Mouse (Mus musculus) stomach, embryonic 16.5 days (tissue): Measurements from ENCODE around the gene Vav3. TPM values are rescaled to one million over a fixed set of nuclear protein-coding genes. Genes with fewer than 3 reads are reported as not detected.

Experiments
- ATAC-seq: fragments of 200-750 bp; cut with Nextera tagmentation; 2 replicates; pipeline ENCODE4 v1.8.0; 2017; ENCODE audit warnings: moderate number of reproducible peaks, moderate TSS enrichment; ENCODE audit not compliant: insufficient read depth, low FRiP score
- H3K27ac ChIP-seq: fragments of 300-500 bp; sonication (generic); 2 replicates; pipeline ENCODE4 v1.5.1; 2014; ENCODE audit warnings: low read length
- H3K27me3 ChIP-seq: fragments of 300-500 bp; sonication (generic); 2 replicates; pipeline ENCODE4 v1.6.1; 2014; ENCODE audit warnings: low read length, control low read depth, mixed read lengths; ENCODE audit not compliant: control insufficient read depth, insufficient read depth
- H3K36me3 ChIP-seq: fragments of 300-500 bp; sonication (generic); 2 replicates; pipeline ENCODE4 v1.6.1; 2014; ENCODE audit warnings: low read length; ENCODE audit not compliant: control insufficient read depth, insufficient read depth
- H3K4me1 ChIP-seq: fragments of 300-500 bp; sonication (generic); 2 replicates; pipeline ENCODE4 v1.6.1; 2014; ENCODE audit warnings: low read length, control low read depth, mixed read lengths; ENCODE audit not compliant: control insufficient read depth, insufficient read depth
- H3K4me2 ChIP-seq: fragments of 300-500 bp; sonication (generic); 2 replicates; pipeline ENCODE4 v1.6.1; 2014; ENCODE audit warnings: low read depth, low read length, mixed read lengths
- H3K4me3 ChIP-seq: fragments of 300-500 bp; sonication (generic); replicated peaks from 2 replicates; pipeline ENCODE4 v1.5.1; 2014; ENCODE audit warnings: mild to moderate bottlenecking, low read length
- H3K9ac ChIP-seq: fragments of 300-500 bp; sonication (generic); 2 replicates; pipeline ENCODE4 v1.6.1; 2014; ENCODE audit warnings: low read length
- H3K9me3 ChIP-seq: fragments of 300-500 bp; sonication (generic); replicated peaks from 2 replicates; pipeline ENCODE4 v1.6.1; 2016; ENCODE audit warnings: low read length, control low read depth; ENCODE audit not compliant: control insufficient read depth
- WGBS: fragments of 180-500 bp; shearing (Covaris S2); extraction: QIAGEN DNeasy Blood & Tissue Kit; methylation state at CpG from one replicate; pipeline ENCODE4 v1.1.7; 2014; 5-methylcytosine and 5-hydroxymethylcytosine counted together
- polyA plus RNA-seq: library from polyadenylated mRNA; unstranded; fragments of >200 nt; fragmentation: Nextera tagmentation; extraction: Ambion mirVana; gene quantifications from 2 replicates; pipeline ENCODE4 v1.2.1, GENCODE M21; 2015

Gene Vav3
- polyA plus RNA-seq, 1 experiment from 2014 or later: 20.5 TPM

DNA sequence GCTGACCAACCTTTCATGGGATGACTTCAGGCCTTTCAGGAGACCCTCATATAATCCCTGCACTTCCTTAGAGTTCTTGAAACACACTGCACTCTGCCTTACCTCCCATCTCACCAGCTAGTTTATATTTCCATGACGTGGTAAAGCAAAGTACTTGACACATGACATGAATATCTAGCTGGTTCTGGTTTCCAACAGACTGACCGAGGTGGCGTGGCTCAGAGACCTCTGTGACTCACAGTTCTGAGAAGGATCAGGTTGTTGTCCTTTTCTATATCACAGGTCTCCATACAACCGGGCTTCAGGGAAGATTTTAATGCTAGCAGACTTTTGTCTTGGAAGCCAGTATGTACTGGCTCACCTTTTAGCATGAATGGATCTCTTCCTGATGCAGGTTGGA lies 221.8 kb downstream of the Vav3 start:
- H3K9ac ChIP-seq: no peak overlapping the region
- no peak overlapping the region for H3K27ac ChIP-seq
- no peaks in the 10 kb centered on the region for H3K36me3 ChIP-seq
- 79% methylated on average over 4 of the region's 4 CpGs for WGBS
- no peak overlapping the region for H3K4me2 ChIP-seq
- peaks cover 2% of the 10 kb centered on the region; the same call in 1 of the 2 replicates for H3K4me1 ChIP-seq
- H3K27me3 ChIP-seq: no peaks in the 10 kb centered on the region
- no peak overlapping the region for H3K4me3 ChIP-seq
- no peak for ATAC-seq
- no peaks in the 10 kb centered on the region for H3K9me3 ChIP-seq

DNA sequence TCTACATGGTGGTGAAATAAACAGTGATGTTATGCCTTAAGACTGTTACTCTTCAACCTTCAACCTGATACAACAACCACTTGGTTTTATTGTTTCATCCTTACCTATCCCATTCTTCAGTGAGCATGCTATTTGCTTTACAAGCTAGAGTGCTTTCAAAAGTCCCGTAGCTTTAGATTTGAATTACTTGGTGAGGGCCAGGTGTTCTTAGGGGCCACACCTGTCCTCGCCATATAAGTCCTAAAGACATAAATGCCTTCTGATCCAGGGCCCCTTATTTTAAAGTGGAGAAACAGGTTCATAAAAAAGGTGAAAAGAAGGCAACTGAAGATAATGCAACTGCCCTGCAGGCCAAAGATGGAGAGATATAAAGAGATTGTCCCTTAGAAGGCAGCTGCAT lies 224.0 kb downstream of the Vav3 start:
- Histone ChIP-seq H3K4me1 (peaks cover 11% of the 10 kb centered on the region; the same call in 1 of the 2 replicates), H3K9me3 (no peaks in the 10 kb centered on the region), H3K4me3 (no peak overlapping the region), H3K4me2 (no peak overlapping the region), H3K27ac (no peak overlapping the region), H3K36me3 (no peaks in the 10 kb centered on the region), H3K27me3 (no peaks in the 10 kb centered on the region), H3K9ac (no peak overlapping the region)
- ATAC-seq: no peak
- WGBS: 75% methylated on average over 2 of the region's 2 CpGs

DNA sequence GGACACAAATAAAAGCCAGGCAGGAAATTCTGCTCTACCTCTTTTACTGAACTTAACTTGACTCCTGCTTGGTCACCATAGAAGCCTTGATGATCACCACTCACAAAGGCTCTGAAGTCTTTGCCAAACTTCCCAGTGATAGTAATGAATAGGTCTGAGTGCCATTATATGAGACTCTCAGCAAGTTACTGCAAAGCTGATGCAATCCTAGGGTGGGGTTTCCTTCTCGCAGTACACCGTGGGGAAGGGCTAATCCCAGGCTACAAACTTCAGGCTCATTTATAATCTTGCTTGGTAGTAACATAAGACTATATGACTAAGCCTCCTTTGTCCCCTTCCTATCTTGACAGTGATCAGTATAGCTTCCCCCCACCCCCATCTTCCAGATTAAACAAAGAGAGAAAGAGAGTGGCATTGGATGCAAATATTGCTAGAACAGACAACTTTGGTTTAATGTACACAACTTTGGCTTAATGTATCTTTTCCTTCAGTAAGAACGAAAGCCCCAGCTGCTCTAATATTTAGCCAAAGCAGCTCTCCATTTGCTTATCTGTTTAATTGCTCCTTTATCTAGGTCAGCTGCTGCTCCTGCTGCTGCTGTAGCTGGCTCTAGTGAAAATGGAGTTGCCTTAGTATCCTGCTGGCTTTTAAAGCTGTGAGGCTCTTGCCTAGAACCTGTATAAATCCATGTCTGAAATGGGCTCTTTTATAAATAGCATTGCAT lies 228.3 kb downstream of the Vav3 start:
- Histone ChIP-seq H3K9me3 (no peaks in the 10 kb centered on the region), H3K4me3 (no peak overlapping the region), H3K27me3 (no peaks in the 10 kb centered on the region), H3K27ac (peak overlapping the region; percentile 67), H3K4me1 (peaks cover 15% of the 10 kb centered on the region), H3K36me3 (no peaks in the 10 kb centered on the region), H3K9ac (no peak overlapping the region), H3K4me2 (no peak overlapping the region)
- ATAC-seq: peak; percentile 80; the same call in 1 of the 2 replicates
- WGBS: 7% methylated on average over 3 of the region's 3 CpGs

DNA sequence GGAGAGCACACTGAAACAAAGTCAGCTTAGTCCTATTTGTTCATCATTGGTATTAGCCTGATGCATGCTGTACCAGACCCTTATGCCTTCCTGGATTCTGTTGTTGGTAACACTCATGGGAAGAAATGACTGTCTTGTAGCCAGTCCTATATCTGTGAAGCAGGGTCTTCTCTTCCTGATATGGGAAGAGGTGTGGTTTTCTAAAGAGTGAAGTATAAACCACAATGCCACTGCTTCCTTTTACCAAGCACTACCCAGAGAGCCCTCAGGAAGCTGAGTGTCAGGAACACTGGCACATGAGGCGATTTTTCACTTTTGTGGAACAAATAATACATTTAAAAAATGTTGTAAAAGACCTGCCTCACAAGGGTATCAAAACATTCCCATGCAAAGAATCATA lies 231.0 kb downstream of the Vav3 start:
- no peak overlapping the region for H3K9ac ChIP-seq
- H3K27me3 ChIP-seq: no peaks in the 10 kb centered on the region
- peaks cover 15% of the 10 kb centered on the region for H3K4me1 ChIP-seq
- H3K36me3 ChIP-seq: no peaks in the 10 kb centered on the region
- no peak overlapping the region for H3K4me2 ChIP-seq
- H3K9me3 ChIP-seq: no peaks in the 10 kb centered on the region
- ATAC-seq: no peak
- H3K27ac ChIP-seq: no peak overlapping the region
- 73% methylated on average over 1 of the region's 1 CpGs for WGBS
- no peak overlapping the region for H3K4me3 ChIP-seq

DNA sequence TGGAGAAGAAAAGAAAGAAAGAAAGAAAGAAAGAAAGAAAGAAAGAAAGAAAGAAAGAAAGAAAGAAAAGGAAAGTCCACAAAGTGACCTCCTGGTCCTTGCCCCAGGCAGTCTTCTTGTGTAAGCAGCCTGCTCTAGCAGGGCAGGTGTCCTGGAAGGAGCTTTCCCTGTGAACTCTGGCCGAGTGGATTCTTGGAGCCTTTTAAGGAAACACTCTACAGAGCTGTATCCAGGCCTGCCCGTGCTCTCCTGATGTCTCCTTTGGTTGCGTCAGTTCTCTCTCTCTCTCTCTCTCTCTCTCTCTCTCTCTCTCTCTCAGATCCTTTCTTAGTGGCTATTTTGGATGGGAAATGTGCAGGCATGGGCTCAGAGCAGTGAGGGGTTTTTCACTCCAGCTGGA lies 232.4 kb downstream of the Vav3 start:
- no peaks in the 10 kb centered on the region for H3K9me3 ChIP-seq
- H3K36me3 ChIP-seq: no peaks in the 10 kb centered on the region
- H3K4me3 ChIP-seq: no peak overlapping the region
- ATAC-seq: peak; percentile 61; the same call in 1 of the 2 replicates
- H3K27ac ChIP-seq: no peak overlapping the region; the same call in 1 of the 2 replicates
- H3K4me2 ChIP-seq: no peak overlapping the region
- H3K4me1 ChIP-seq: peaks cover 15% of the 10 kb centered on the region
- 34% methylated on average over 3 of the region's 3 CpGs for WGBS
- H3K9ac ChIP-seq: no peak overlapping the region
- H3K27me3 ChIP-seq: no peaks in the 10 kb centered on the region

DNA sequence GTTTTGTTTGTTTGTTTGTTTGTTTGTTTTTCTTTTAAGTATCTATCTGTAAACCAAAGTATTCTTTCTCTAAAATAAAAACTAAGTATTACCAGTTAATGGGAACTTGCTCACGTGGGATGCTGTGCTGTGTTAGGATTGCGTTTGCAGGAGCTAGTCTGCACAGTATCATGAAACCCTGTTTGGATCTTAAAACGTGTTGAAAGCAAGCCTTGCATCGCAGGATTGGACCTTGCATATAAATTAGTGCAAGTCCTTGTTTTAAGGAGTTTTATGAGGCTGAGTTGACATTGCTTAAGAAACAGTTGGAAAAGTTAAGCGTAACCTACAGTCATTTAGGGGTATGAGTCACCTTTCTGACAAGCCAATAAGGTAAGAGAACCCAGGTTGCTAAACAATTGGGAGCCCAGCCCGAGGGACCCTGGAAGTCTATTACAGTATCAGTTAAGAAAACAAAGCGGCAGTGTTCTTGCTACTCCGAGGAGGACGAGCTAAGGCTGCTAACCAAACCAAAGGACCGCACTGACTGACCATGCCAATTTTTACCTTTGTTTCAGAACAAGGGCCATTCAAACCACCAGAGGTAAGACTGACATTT lies 233.2 kb downstream of the Vav3 start:
- Histone ChIP-seq H3K27me3 (no peaks in the 10 kb centered on the region), H3K36me3 (no peaks in the 10 kb centered on the region), H3K4me2 (peak overlapping the region; percentile 41), H3K4me1 (peaks cover 18% of the 10 kb centered on the region), H3K9me3 (no peaks in the 10 kb centered on the region), H3K9ac (peak overlapping the region; percentile 63; the same call in 1 of the 2 replicates), H3K27ac (peak overlapping the region; percentile 50), H3K4me3 (peak overlapping the region; percentile 36)
- 52% methylated on average over 10 of the region's 10 CpGs for WGBS
- peak; percentile 80 for ATAC-seq

DNA sequence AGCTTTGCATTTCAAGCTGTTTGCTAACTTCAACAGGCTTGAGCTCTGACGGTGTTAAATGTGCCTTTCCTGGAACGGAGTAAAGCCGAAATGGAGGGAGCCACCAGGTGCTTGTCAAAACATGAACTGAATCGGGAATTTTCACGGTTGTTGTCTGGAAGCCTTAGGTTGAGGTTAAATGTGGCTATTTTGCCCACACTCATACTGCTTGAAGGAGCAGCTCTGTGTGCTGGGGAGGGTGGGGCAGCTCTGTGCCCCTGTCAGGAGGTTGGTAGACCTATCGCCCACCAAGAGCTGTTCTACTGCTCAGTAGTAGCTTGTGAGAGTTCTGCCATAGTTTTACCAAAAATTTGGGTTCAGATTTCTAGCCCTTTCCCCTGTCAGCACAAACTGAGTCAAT lies 233.7 kb downstream of the Vav3 start:
- Histone ChIP-seq H3K4me2 (peak overlapping the region; percentile 41), H3K4me1 (peaks cover 13% of the 10 kb centered on the region), H3K9me3 (no peaks in the 10 kb centered on the region), H3K27ac (peak overlapping the region; percentile 50), H3K4me3 (peak overlapping the region; percentile 36), H3K9ac (peak overlapping the region; percentile 63), H3K36me3 (no peaks in the 10 kb centered on the region), H3K27me3 (no peaks in the 10 kb centered on the region)
- ATAC-seq: no peak
- 55% methylated on average over 6 of the region's 6 CpGs for WGBS

DNA sequence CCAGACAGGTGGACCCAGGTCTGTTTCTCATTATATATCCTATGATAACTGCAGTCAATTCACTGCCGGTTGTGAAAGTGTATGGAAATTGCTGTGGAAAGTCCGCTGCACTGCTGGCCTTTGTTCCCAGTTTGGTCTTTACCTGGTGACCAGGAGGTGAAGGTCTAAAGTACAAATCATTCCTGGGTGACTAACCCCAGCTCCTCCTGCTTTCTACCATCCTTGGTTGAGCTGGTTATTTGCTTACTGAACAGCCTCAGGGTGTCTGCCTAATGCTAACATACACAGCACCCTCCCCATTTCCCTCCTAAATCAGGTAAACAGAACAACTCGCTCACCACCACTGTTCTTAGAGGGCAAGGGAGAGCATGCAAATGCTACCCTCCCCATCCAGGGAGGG lies 237.9 kb downstream of the Vav3 start:
- Histone ChIP-seq H3K36me3 (no peaks in the 10 kb centered on the region), H3K9me3 (no peaks in the 10 kb centered on the region), H3K27ac (peak overlapping the region; percentile 33; the same call in 1 of the 2 replicates), H3K27me3 (no peaks in the 10 kb centered on the region), H3K4me1 (peaks cover 6% of the 10 kb centered on the region), H3K9ac (no peak overlapping the region), H3K4me2 (no peak overlapping the region), H3K4me3 (no peak overlapping the region)
- ATAC-seq: 0 out of 2 replicates have a peak, but pooled peaks have one; percentile 51
- 55% methylated on average over 3 of the region's 3 CpGs for WGBS

DNA sequence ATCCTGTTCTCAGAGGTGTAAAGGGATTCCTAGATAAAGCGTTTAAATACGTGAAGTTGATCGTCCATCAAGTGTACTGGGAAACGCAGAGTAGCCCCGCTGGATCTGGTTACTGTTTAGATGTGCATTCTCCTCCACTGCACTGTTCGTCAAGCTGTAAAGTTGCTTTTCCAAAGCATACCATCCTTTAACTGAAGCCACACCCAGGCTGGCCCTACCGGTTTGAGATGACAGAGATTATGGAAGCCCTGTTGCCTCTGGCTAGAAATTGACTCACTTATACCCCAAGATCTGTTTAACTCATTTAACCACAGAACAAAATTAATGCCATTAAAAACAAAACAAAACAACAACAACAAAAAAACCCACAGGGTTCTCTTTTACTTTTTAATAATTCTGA lies 238.5 kb downstream of the Vav3 start:
- Histone ChIP-seq H3K9me3 (no peaks in the 10 kb centered on the region), H3K36me3 (no peaks in the 10 kb centered on the region), H3K27ac (peak overlapping the region; percentile 33; the same call in 1 of the 2 replicates), H3K4me3 (no peak overlapping the region), H3K4me1 (peaks cover 6% of the 10 kb centered on the region), H3K27me3 (no peaks in the 10 kb centered on the region), H3K9ac (no peak overlapping the region), H3K4me2 (no peak overlapping the region)
- no peak for ATAC-seq
- WGBS: 22% methylated on average over 7 of the region's 7 CpGs
